Mouse (Mus musculus) heart, postnatal 0 days (tissue): Measurements from ENCODE around the gene Kcnq1.

Experiments
- CTCF ChIP-seq: IDR thresholded peaks from 2 replicates; pipeline ENCODE4 v1.5.1; 2016; ENCODE audit warnings: antibody characterized with exemption, control low read depth, low read depth
- EP300 ChIP-seq: IDR thresholded peaks from 2 replicates; pipeline ENCODE4 v1.6.1; 2016; ENCODE audit warnings: antibody characterized with exemption, low read depth

- TF ChIP-seq CTCF: no peak
- TF ChIP-seq EP300: no peak
These were observed 12.3 kb upstream of the Kcnq1 start for GRCm38 (mm10) chr7:143093847-143094246.
